Mouse (Mus musculus): ENCODE measurements at regions not wholly inside any gene's neighbourhood (a gene's known extent, or its start where the extent isn't known, plus 50 kb on each side); places are given as distances from the start of the nearest gene placed in this dataset.

GRCm38 (mm10) chr9:61862071-61862480 is 52.3 kb downstream of the Rplp1 start:
- TF ChIP-seq EP300 (IDR thresholded peaks at IDR 0.05; ENCODE audit: low read depth) (no peak), CTCF (IDR thresholded peaks at IDR 0.05; ENCODE audit: low read depth) (no peak)
- no peak overlapping the region for H3K9ac ChIP-seq (replicated peaks)

GRCm38 (mm10) chr9:61860147-61860546 is 54.2 kb downstream of the Rplp1 start:
- Histone ChIP-seq H3K36me3 (replicated peaks; ENCODE audit: control insufficient read depth, insufficient read depth, low read depth) (no peaks in the 10 kb centered on the region), H3K4me3 (ENCODE audit: insufficient read depth in 1 of 2, low read depth in 2 of 2, low read length in 2 of 2) (no peak overlapping the region), H3K4me2 (ENCODE audit: low read depth) (no peak overlapping the region), H3K27ac (no peak overlapping the region), H3K9ac (replicated peaks) (no peak overlapping the region), H3K9me3 (ENCODE audit: control insufficient read depth, low read length) (no peaks in the 10 kb centered on the region), H3K4me1 (replicated peaks; ENCODE audit: control insufficient read depth in 2 of 2, insufficient read depth in 2 of 2, low read length in 1 of 2) (no peaks in the 10 kb centered on the region), H3K27me3 (ENCODE audit: control insufficient read depth, insufficient read depth, low read length) (no peaks in the 10 kb centered on the region)
- ATAC-seq (ENCODE audit: insufficient read depth) (no peak), DNase-seq (ENCODE audit: low read depth in 3 of 3, low spot score in 3 of 3) (peak in 2 of 3 experiments; percentile 19 to 36)
- 8% methylated on average over 2 of the region's 2 CpGs for WGBS (ENCODE audit: insufficient replicate concordance)
- peak; percentile 85 for TF ChIP-seq CTCF (IDR thresholded peaks at IDR 0.05; ENCODE audit: low read depth)
- TF ChIP-seq EP300 (IDR thresholded peaks at IDR 0.05; ENCODE audit: low read depth): no peak

More at GRCm38 (mm10) chr9:61862071-61862480, 52.3 kb downstream of the Rplp1 start:
- Histone ChIP-seq H3K4me3 (ENCODE audit: insufficient read depth in 1 of 2, low read depth in 2 of 2, low read length in 2 of 2) (no peak overlapping the region), H3K36me3 (replicated peaks; ENCODE audit: control insufficient read depth, insufficient read depth, low read depth) (no peaks in the 10 kb centered on the region), H3K4me1 (replicated peaks; ENCODE audit: control insufficient read depth in 2 of 2, insufficient read depth in 2 of 2, low read length in 1 of 2) (no peaks in the 10 kb centered on the region), H3K27ac (no peak overlapping the region), H3K4me2 (ENCODE audit: low read depth) (no peak overlapping the region), H3K9me3 (ENCODE audit: control insufficient read depth, low read length) (no peaks in the 10 kb centered on the region), H3K27me3 (ENCODE audit: control insufficient read depth, insufficient read depth, low read length) (no peaks in the 10 kb centered on the region)
- ATAC-seq (ENCODE audit: insufficient read depth) (no peak), DNase-seq (ENCODE audit: low read depth in 3 of 3, low spot score in 3 of 3) (no peak)
- WGBS (ENCODE audit: insufficient replicate concordance): 75% methylated on average over 6 of the region's 6 CpGs

- no peaks in the 10 kb centered on the region for H3K9me3 ChIP-seq (ENCODE audit: control insufficient read depth, low read length)
- H3K4me2 ChIP-seq (ENCODE audit: low read depth): no peak overlapping the region
- no peak overlapping the region for H3K9ac ChIP-seq (replicated peaks)
- H3K36me3 ChIP-seq (replicated peaks; ENCODE audit: control insufficient read depth, insufficient read depth, low read depth): no peaks in the 10 kb centered on the region
- no peak overlapping the region for H3K27ac ChIP-seq
- TF ChIP-seq CTCF (IDR thresholded peaks at IDR 0.05; ENCODE audit: low read depth) (no peak), EP300 (IDR thresholded peaks at IDR 0.05; ENCODE audit: low read depth) (no peak)
- H3K27me3 ChIP-seq (ENCODE audit: control insufficient read depth, insufficient read depth, low read length): no peaks in the 10 kb centered on the region
- ATAC-seq (ENCODE audit: insufficient read depth) (no peak), DNase-seq (ENCODE audit: low read depth in 3 of 3, low spot score in 3 of 3) (no peak)
- no peak overlapping the region for H3K4me3 ChIP-seq (ENCODE audit: insufficient read depth in 1 of 2, low read depth in 2 of 2, low read length in 2 of 2)
- H3K4me1 ChIP-seq (replicated peaks; ENCODE audit: control insufficient read depth in 2 of 2, insufficient read depth in 2 of 2, low read length in 1 of 2): no peaks in the 10 kb centered on the region
- WGBS (ENCODE audit: insufficient replicate concordance): 16% methylated on average over 6 of the region's 6 CpGs
Measured at GRCm38 (mm10) chr9:61859438-61859837, 54.9 kb downstream of the Rplp1 start.

- DNase-seq (ENCODE audit: low read depth in 3 of 3, low spot score in 3 of 3) (no peak), ATAC-seq (ENCODE audit: insufficient read depth) (no peak)
- H3K9ac ChIP-seq (replicated peaks): no peak overlapping the region
- H3K9me3 ChIP-seq (ENCODE audit: control insufficient read depth, low read length): no peaks in the 10 kb centered on the region
- H3K27me3 ChIP-seq (ENCODE audit: control insufficient read depth, insufficient read depth, low read length): no peaks in the 10 kb centered on the region
- H3K4me3 ChIP-seq (ENCODE audit: insufficient read depth in 1 of 2, low read depth in 2 of 2, low read length in 2 of 2): no peak overlapping the region
- H3K4me2 ChIP-seq (ENCODE audit: low read depth): no peak overlapping the region
- H3K36me3 ChIP-seq (replicated peaks; ENCODE audit: control insufficient read depth, insufficient read depth, low read depth): no peaks in the 10 kb centered on the region
- WGBS (ENCODE audit: insufficient replicate concordance): 52% methylated on average over 6 of the region's 6 CpGs
- H3K27ac ChIP-seq: no peak overlapping the region
- no peaks in the 10 kb centered on the region for H3K4me1 ChIP-seq (replicated peaks; ENCODE audit: control insufficient read depth in 2 of 2, insufficient read depth in 2 of 2, low read length in 1 of 2)
- TF ChIP-seq EP300 (IDR thresholded peaks at IDR 0.05; ENCODE audit: low read depth): no peak
- no peak for TF ChIP-seq CTCF (IDR thresholded peaks at IDR 0.05; ENCODE audit: low read depth)
Measured at GRCm38 (mm10) chr9:61857817-61858216, 56.5 kb downstream of the Rplp1 start.

GRCm38 (mm10) chr9:61856686-61857085 is 57.7 kb downstream of the Rplp1 start:
- DNase-seq (ENCODE audit: low read depth in 3 of 3, low spot score in 3 of 3) (no peak), ATAC-seq (ENCODE audit: insufficient read depth) (no peak)
- Histone ChIP-seq H3K4me3 (ENCODE audit: insufficient read depth in 1 of 2, low read depth in 2 of 2, low read length in 2 of 2) (no peak overlapping the region), H3K27me3 (ENCODE audit: control insufficient read depth, insufficient read depth, low read length) (no peaks in the 10 kb centered on the region), H3K4me1 (replicated peaks; ENCODE audit: control insufficient read depth in 2 of 2, insufficient read depth in 2 of 2, low read length in 1 of 2) (no peaks in the 10 kb centered on the region), H3K9ac (replicated peaks) (no peak overlapping the region), H3K9me3 (ENCODE audit: control insufficient read depth, low read length) (no peaks in the 10 kb centered on the region), H3K27ac (no peak overlapping the region), H3K4me2 (ENCODE audit: low read depth) (no peak overlapping the region), H3K36me3 (replicated peaks; ENCODE audit: control insufficient read depth, insufficient read depth, low read depth) (no peaks in the 10 kb centered on the region)
- 53% methylated on average over 1 of the region's 1 CpGs for WGBS (ENCODE audit: insufficient replicate concordance)
- TF ChIP-seq EP300 (IDR thresholded peaks at IDR 0.05; ENCODE audit: low read depth): no peak
- TF ChIP-seq CTCF (IDR thresholded peaks at IDR 0.05; ENCODE audit: low read depth): no peak
